Mouse (Mus musculus) ES-E14 (cell line): ENCODE measurements at regions not wholly inside any gene's neighbourhood (a gene's known extent, or its start where the extent isn't known, plus 50 kb on each side); places are given as distances from the start of the nearest gene placed in this dataset.

ENCODE experiments used
- CHD2 ChIP-seq: IDR thresholded peaks from 2 replicates; pipeline ENCODE4 v1.6.1; 2014; ENCODE audit warnings: mild to moderate bottlenecking, low read depth, low read length, inconsistent platforms
- HCFC1 ChIP-seq: IDR thresholded peaks from 2 replicates; pipeline ENCODE4 v1.6.1; 2012; ENCODE audit warnings: low read length, inconsistent platforms, borderline replicate concordance; ENCODE audit not compliant: insufficient read depth
- MAFK ChIP-seq: IDR thresholded peaks from 2 replicates; pipeline ENCODE4 v1.6.1; 2014; ENCODE audit warnings: mild to moderate bottlenecking, low read depth, low read length, inconsistent platforms; ENCODE audit not compliant: insufficient read depth
- ZC3H11A ChIP-seq: IDR thresholded peaks from 2 replicates; pipeline ENCODE4 v1.6.1; 2012; ENCODE audit warnings: low read depth, mild to moderate bottlenecking, inconsistent platforms, low read length, borderline replicate concordance

DNA sequence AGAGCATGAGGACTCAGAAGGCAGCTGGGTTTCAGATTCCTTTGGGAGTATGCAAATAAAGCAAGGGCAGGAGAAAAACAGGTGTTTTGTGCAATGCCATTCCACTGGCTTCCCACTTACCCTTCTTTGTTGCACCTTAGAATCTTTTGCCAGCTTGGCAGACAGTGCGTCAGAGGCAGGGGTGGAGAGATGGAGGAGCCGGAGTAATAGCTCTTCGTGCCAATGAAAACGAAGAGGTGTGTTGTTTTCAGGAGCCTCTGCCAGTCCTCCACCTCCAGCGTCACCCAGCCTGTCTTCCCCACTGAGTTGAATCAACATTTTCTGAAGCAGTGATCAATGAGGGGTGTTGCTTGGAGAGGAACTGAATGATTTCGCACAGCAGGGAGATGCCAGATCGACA lies 1501.3 kb upstream of the Got2 start:
- no peak for TF ChIP-seq MAFK
- TF ChIP-seq ZC3H11A: no peak
- no peak for TF ChIP-seq HCFC1
- no peak for TF ChIP-seq CHD2
